7 mouse cellular contexts compared by ENCODE assay signal in genomic region chr1:182376221-182376620, GRCm38 (mm10). TPM values are rescaled to one million over a fixed set of nuclear protein-coding genes. Genes with fewer than 3 reads are reported as not detected.
DNase-seq lines count a peak whose midpoint lies in the region; ATAC-seq and TF ChIP-seq lines count a peak whose summit lies in the region.

No protein-coding gene starts in this region.

- peak; percentile 82 for DNase-seq in 3T3-L1 (ENCODE audit: low read depth, low spot score)
- peak; percentile 74 for DNase-seq in 416B (ENCODE audit: low read depth)
- DNase-seq in c-Kit-positive CD71-negative TER-119-negative erythroid progenitor cells, embryonic 14.5 days (ENCODE audit: low read depth) = peak; percentile 64
- peak; percentile 88 for DNase-seq in kidney, postnatal 0 days (ENCODE audit: low spot score)
- DNase-seq in midbrain, embryonic 14.5 days = peak; percentile 86
- no peak for DNase-seq in thymus, postnatal 4 days

- no peaks in the 10 kb centered on the region for H3K36me3 ChIP-seq in forebrain, embryonic 12.5 days (replicated peaks)
- no peaks in the 10 kb centered on the region for H3K36me3 ChIP-seq in kidney, postnatal 0 days (ENCODE audit: insufficient read depth, low read length)
- H3K36me3 ChIP-seq in midbrain, embryonic 14.5 days (ENCODE audit: control insufficient read depth, insufficient read depth, low read length) = no peaks in the 10 kb centered on the region

- H3K4me1 ChIP-seq in forebrain, embryonic 12.5 days = no peaks in the 10 kb centered on the region; the same call in 1 of the 2 replicates
- H3K4me1 ChIP-seq in kidney, postnatal 0 days (replicated peaks; ENCODE audit: insufficient read depth, low read length) = no peaks in the 10 kb centered on the region
- no peaks in the 10 kb centered on the region for H3K4me1 ChIP-seq in midbrain, embryonic 14.5 days (ENCODE audit: control insufficient read depth, insufficient read depth, low read length)

- 29% methylated on average over 8 of the region's 8 CpGs for WGBS in forebrain, embryonic 12.5 days
- 33% methylated on average over 8 of the region's 8 CpGs for WGBS in kidney, postnatal 0 days
- 17% methylated on average over 8 of the region's 8 CpGs for WGBS in midbrain, embryonic 14.5 days

- peak; percentile 39; the same call in 1 of the 2 replicates for ATAC-seq in forebrain, embryonic 12.5 days (ENCODE audit: low FRiP score)
- ATAC-seq in kidney, postnatal 0 days (replicated peaks; ENCODE audit: low FRiP score, low read depth) = no peak
- ATAC-seq in midbrain, embryonic 14.5 days (ENCODE audit: low FRiP score, low TSS enrichment) = peak; percentile 48; the same call in 1 of the 2 replicates

- TF ChIP-seq CTCF in kidney, postnatal 0 days (IDR thresholded peaks at IDR 0.05; ENCODE audit: low read depth) = peak; percentile 85

- no peak overlapping the region for H3K27ac ChIP-seq in forebrain, embryonic 12.5 days
- H3K27ac ChIP-seq in kidney, postnatal 0 days = no peak overlapping the region
- H3K27ac ChIP-seq in midbrain, embryonic 14.5 days (replicated peaks; ENCODE audit: low read depth, low read length) = no peak overlapping the region

- H3K9me3 ChIP-seq in forebrain, embryonic 12.5 days = no peaks in the 10 kb centered on the region
- H3K9me3 ChIP-seq in kidney, postnatal 0 days (replicated peaks; ENCODE audit: low read length) = no peaks in the 10 kb centered on the region
- H3K9me3 ChIP-seq in midbrain, embryonic 14.5 days (ENCODE audit: control insufficient read depth, low read length) = no peaks in the 10 kb centered on the region

- H3K4me2 ChIP-seq in forebrain, embryonic 12.5 days = no peak overlapping the region
- H3K4me2 ChIP-seq in kidney, postnatal 0 days (ENCODE audit: low read length) = no peak overlapping the region
- 0 out of 2 replicates have a peak overlapping the region, but pooled peaks have one; percentile 16 for H3K4me2 ChIP-seq in midbrain, embryonic 14.5 days (ENCODE audit: low read length)

- no peaks in the 10 kb centered on the region for H3K27me3 ChIP-seq in forebrain, embryonic 12.5 days
- H3K27me3 ChIP-seq in kidney, postnatal 0 days (ENCODE audit: insufficient read depth, low read length) = no peaks in the 10 kb centered on the region
- H3K27me3 ChIP-seq in midbrain, embryonic 14.5 days (ENCODE audit: control insufficient read depth, insufficient read depth, low read length) = no peaks in the 10 kb centered on the region

- H3K9ac ChIP-seq in forebrain, embryonic 12.5 days = no peak overlapping the region
- H3K9ac ChIP-seq in kidney, postnatal 0 days (ENCODE audit: low read depth, low read length) = no peak overlapping the region
- no peak overlapping the region for H3K9ac ChIP-seq in midbrain, embryonic 14.5 days (replicated peaks; ENCODE audit: low read length)

- no peak overlapping the region for H3K4me3 ChIP-seq in forebrain, embryonic 12.5 days (replicated peaks)
- no peak overlapping the region for H3K4me3 ChIP-seq in kidney, postnatal 0 days (replicated peaks; ENCODE audit: low read depth, low read length)
- H3K4me3 ChIP-seq in midbrain, embryonic 14.5 days (replicated peaks; ENCODE audit: low read depth, low read length) = no peak overlapping the region

RNA-seq across cellular contexts. Expression of gene Trp53bp2, which starts 32.8 kb away (rescaled TPM):
- polyA plus RNA-seq in forebrain, embryonic 12.5 days (2016; fragmentation: Nextera tagmentation; extraction: Ambion mirVana) = 32.5 and 35.4 TPM in 2 replicates
- polyA plus RNA-seq in kidney, postnatal 0 days (2015; fragmentation: Nextera tagmentation; extraction: Ambion mirVana) = 26.1 and 26.7 TPM in 2 replicates
- 13.9 and 25.5 TPM in 2 replicates for polyA plus RNA-seq in midbrain, embryonic 14.5 days (2014; fragmentation: Nextera tagmentation; extraction: Ambion mirVana)

RNA-seq across cellular contexts. Expression of gene Fbxo28, which starts 34.8 kb away (rescaled TPM):
- polyA plus RNA-seq in forebrain, embryonic 12.5 days (2016; fragmentation: Nextera tagmentation; extraction: Ambion mirVana) = 31.6 and 34.5 TPM in 2 replicates
- polyA plus RNA-seq in kidney, postnatal 0 days (2015; fragmentation: Nextera tagmentation; extraction: Ambion mirVana) = 17.1 and 17.8 TPM in 2 replicates
- 33.5 and 40.9 TPM in 2 replicates for polyA plus RNA-seq in midbrain, embryonic 14.5 days (2014; fragmentation: Nextera tagmentation; extraction: Ambion mirVana)
